8 mouse cellular contexts compared by ENCODE assay signal in the genomic region with DNA sequence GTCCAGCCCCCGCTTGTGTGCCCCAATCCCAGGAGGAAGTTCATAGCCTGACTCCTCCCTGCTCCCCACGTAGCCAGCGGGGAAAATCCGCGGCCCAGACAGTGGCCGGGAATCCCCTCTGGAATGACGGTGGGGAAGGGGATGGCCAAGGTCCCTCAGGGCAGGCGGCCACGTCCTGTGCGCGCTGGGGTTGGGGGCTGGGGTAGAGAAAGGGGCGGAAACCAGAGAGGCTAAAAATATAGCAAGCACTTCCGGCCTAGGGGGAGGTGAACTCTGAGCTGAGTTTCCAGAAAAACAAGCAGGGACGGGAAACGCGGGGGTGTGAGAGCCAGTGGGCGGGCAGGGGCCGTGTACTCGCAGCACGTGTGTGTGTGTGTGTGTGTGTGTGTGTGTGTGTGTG. TPM values are rescaled to one million over a fixed set of nuclear protein-coding genes. Genes with fewer than 3 reads are reported as not detected.
DNase-seq lines count a peak whose midpoint lies in the region; ATAC-seq lines count a peak whose summit lies in the region.

No protein-coding gene starts in this region.

- H3K9me3 ChIP-seq in embryonic facial prominence, embryonic 14.5 days (ENCODE audit: control insufficient read depth, low read length), result no peaks in the 10 kb centered on the region
- no peaks in the 10 kb centered on the region for H3K9me3 ChIP-seq in heart, embryonic 15.5 days (replicated peaks)

- peak; percentile 72 for ATAC-seq in embryonic facial prominence, embryonic 14.5 days (ENCODE audit: low read depth)
- ATAC-seq in heart, embryonic 15.5 days (replicated peaks; ENCODE audit: insufficient number of reproducible peaks, insufficient read depth, low FRiP score, low read depth), result peak; percentile 79

- peak overlapping the region; percentile 69 for H3K9ac ChIP-seq in embryonic facial prominence, embryonic 14.5 days (ENCODE audit: low read depth, low read length)
- peak overlapping the region; percentile 62 for H3K9ac ChIP-seq in heart, embryonic 15.5 days

- DNase-seq in 416B (ENCODE audit: low read depth) (peak; percentile 95), R1 (ENCODE audit: low read depth, low spot score) (peak; percentile 92)
- DNase-seq in embryonic facial prominence, embryonic 14.5 days (ENCODE audit: low spot score), result peak; percentile 96
- DNase-seq in kidney, postnatal 10 days, result peak; percentile 95
- peak; percentile 92 to 94 for DNase-seq in lung, postnatal 4 days
- peak; percentile 77 for DNase-seq in retina, postnatal 1 day
- peak; percentile 80 to 91 for DNase-seq in urinary bladder, postnatal 36 days (ENCODE audit: low spot score in 2 of 2)

- no peaks in the 10 kb centered on the region for H3K27me3 ChIP-seq in embryonic facial prominence, embryonic 14.5 days (replicated peaks; ENCODE audit: control insufficient read depth, insufficient read depth, low read length)
- no peaks in the 10 kb centered on the region for H3K27me3 ChIP-seq in heart, embryonic 15.5 days

- H3K36me3 ChIP-seq in embryonic facial prominence, embryonic 14.5 days (ENCODE audit: control insufficient read depth, insufficient read depth, low read length), result peaks cover 28% of the 10 kb centered on the region
- H3K36me3 ChIP-seq in heart, embryonic 15.5 days, result no peaks in the 10 kb centered on the region

- WGBS in embryonic facial prominence, embryonic 14.5 days, result 4% methylated on average over 16 of the region's 20 CpGs
- WGBS in heart, embryonic 15.5 days, result 0% methylated on average over 20 of the region's 20 CpGs

- peak overlapping the region; percentile 96 for H3K4me2 ChIP-seq in embryonic facial prominence, embryonic 14.5 days (ENCODE audit: low read depth, low read length)
- H3K4me2 ChIP-seq in heart, embryonic 15.5 days, result peak overlapping the region; percentile 68

- H3K4me1 ChIP-seq in embryonic facial prominence, embryonic 14.5 days (ENCODE audit: control insufficient read depth, insufficient read depth, low read length), result peaks cover 50% of the 10 kb centered on the region
- H3K4me1 ChIP-seq in heart, embryonic 15.5 days (replicated peaks), result peaks cover 58% of the 10 kb centered on the region

- H3K4me3 ChIP-seq in embryonic facial prominence, embryonic 14.5 days (ENCODE audit: low read depth, low read length), result peak overlapping the region; percentile 39
- H3K4me3 ChIP-seq in heart, embryonic 15.5 days, result peak overlapping the region; percentile 41

- peak overlapping the region; percentile 99 for H3K27ac ChIP-seq in embryonic facial prominence, embryonic 14.5 days (replicated peaks; ENCODE audit: low read depth, low read length)
- H3K27ac ChIP-seq in heart, embryonic 15.5 days, result peak overlapping the region; percentile 98

RNA-seq across cellular contexts. Expression of gene Zfp36, which starts 1.9 kb away (rescaled TPM):
- 13.5 and 14.4 TPM in 2 replicates for polyA plus RNA-seq in embryonic facial prominence, embryonic 14.5 days (2014; fragmentation: Nextera tagmentation; extraction: Ambion mirVana)
- polyA plus RNA-seq in heart, embryonic 15.5 days (2015; fragmentation: Nextera tagmentation; extraction: Ambion mirVana), result 13.6 and 14.7 TPM in 2 replicates

RNA-seq across cellular contexts. Expression of gene Plekhg2, which starts 9.5 kb away (rescaled TPM):
- 41.1 and 51.3 TPM in 2 replicates for polyA plus RNA-seq in embryonic facial prominence, embryonic 14.5 days (2014; fragmentation: Nextera tagmentation; extraction: Ambion mirVana)
- 34.3 and 46.7 TPM in 2 replicates for polyA plus RNA-seq in heart, embryonic 15.5 days (2015; fragmentation: Nextera tagmentation; extraction: Ambion mirVana)

RNA-seq across cellular contexts. Expression of gene Med29, which starts 10.6 kb away (rescaled TPM):
- polyA plus RNA-seq in embryonic facial prominence, embryonic 14.5 days (2014; fragmentation: Nextera tagmentation; extraction: Ambion mirVana), result 44.1 and 48.2 TPM in 2 replicates
- 42.0 and 45.7 TPM in 2 replicates for polyA plus RNA-seq in heart, embryonic 15.5 days (2015; fragmentation: Nextera tagmentation; extraction: Ambion mirVana)

RNA-seq across cellular contexts. Expression of gene Paf1, which starts 10.8 kb away (rescaled TPM):
- 52.1 and 54.1 TPM in 2 replicates for polyA plus RNA-seq in embryonic facial prominence, embryonic 14.5 days (2014; fragmentation: Nextera tagmentation; extraction: Ambion mirVana)
- 66.8 and 73.0 TPM in 2 replicates for polyA plus RNA-seq in heart, embryonic 15.5 days (2015; fragmentation: Nextera tagmentation; extraction: Ambion mirVana)

RNA-seq across cellular contexts. Expression of gene Rps16, which starts 31.5 kb away (rescaled TPM):
- polyA plus RNA-seq in embryonic facial prominence, embryonic 14.5 days (2014; fragmentation: Nextera tagmentation; extraction: Ambion mirVana), result 1,196 and 1,252 TPM in 2 replicates
- polyA plus RNA-seq in heart, embryonic 15.5 days (2015; fragmentation: Nextera tagmentation; extraction: Ambion mirVana), result 534 and 573 TPM in 2 replicates

Comparison
In these comparisons a context has a peak if more than half of its experiments do, and no peak if none do; other contexts are left out.
1. Peak in every context shown above with its lines: DNase-seq, ATAC-seq, H3K4me3 ChIP-seq and H3K27ac ChIP-seq.